Mouse (Mus musculus) left cerebral cortex, postnatal 25 days (tissue): ENCODE results near the gene Smim20. TPM values are rescaled to one million over a fixed set of nuclear protein-coding genes. Genes with fewer than 3 reads are reported as not detected.
A peak's percentile ranks its signal among the peaks of the same experiment; 100 is the strongest.

Experiments
- DNase-seq, 2 experiments: peaks; one replicate each; pipeline ENCODE4 v3.0.0; 2022; ENCODE audit warnings: low spot score in 2 of 2, mixed read lengths in 1 of 2
- intact Hi-C: fragments of 180-260 bp; cut with DNase I; formaldehyde crosslinking; loops from one replicate; pipeline ENCODE4 v1.15.1; 2025
- total RNA-seq, 2 experiments: library from RNA; stranded (reverse); gene quantifications; 2 replicates each; pipeline ENCODE4 v1.2.3; 2021

Smim20 gene
- total RNA-seq, 2 experiments from 2014 or later: 35.1 to 38.6 TPM

- no peak for DNase-seq
- intact Hi-C loops: no loop called here
Measured at GRCm38 (mm10) chr5:53301496-53301895, 34.6 kb downstream of the Smim20 start.

- no peak for DNase-seq
- intact Hi-C loops: no loop called here
Measured at GRCm38 (mm10) chr5:53302895-53303670, 36.2 kb downstream of the Smim20 start.

DNA sequence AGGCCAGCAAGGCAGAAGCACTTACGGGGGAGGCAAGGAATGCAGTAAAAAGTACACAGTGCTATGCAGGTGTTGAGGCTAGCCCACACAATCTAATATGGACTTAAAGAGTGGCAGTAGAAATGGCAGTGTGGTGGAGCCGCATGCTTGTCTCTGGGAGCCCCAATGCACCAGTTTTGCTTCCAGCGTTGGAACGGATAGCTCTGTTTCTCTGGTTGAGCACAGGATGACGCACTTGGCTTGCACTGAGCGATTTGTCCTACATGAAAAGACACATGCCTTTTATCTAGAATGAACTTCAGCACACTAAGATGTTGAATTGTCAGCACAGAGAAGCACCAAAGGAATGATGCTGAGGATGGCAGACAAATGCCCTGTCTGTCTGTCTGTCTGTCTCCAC lies 37.1 kb downstream of the Smim20 start:
- intact Hi-C loops: no loop called here
- no peak for DNase-seq

- DNase-seq: peak in 1 of 2 experiments; percentile 70
- intact Hi-C loops: no loop called here
Measured at GRCm38 (mm10) chr5:53304936-53305335, 38.1 kb downstream of the Smim20 start.

DNA sequence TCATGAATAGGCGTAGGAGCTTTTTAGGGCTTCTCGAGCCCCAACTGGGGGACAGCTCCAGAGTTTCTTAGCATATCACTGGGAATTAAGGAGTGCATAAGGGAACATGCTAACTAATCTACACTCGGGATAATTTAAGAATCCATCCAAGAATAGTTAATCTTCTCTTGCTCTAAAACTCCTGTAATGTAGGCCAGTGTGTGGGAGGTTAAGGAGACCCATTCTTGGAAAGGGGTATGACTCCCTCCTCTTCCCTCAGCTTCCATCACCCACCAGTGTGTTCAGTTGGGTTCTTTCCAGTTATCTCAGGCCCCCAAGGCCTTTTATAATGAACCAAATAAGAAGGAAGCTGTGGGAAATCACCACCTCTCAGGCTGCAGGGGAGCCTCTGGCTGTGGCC lies 40.0 kb downstream of the Smim20 start:
- peak in 1 of 2 experiments; percentile 56 for DNase-seq
- intact Hi-C loops: no loop called here

GRCm38 (mm10) chr5:53307437-53307836 lies 40.6 kb downstream of the Smim20 start:
- intact Hi-C loops: no loop called here
- DNase-seq: no peak

- intact Hi-C loops: no loop called here
- DNase-seq: no peak
Measured at GRCm38 (mm10) chr5:53314404-53315167, 47.7 kb downstream of the Smim20 start.

DNA sequence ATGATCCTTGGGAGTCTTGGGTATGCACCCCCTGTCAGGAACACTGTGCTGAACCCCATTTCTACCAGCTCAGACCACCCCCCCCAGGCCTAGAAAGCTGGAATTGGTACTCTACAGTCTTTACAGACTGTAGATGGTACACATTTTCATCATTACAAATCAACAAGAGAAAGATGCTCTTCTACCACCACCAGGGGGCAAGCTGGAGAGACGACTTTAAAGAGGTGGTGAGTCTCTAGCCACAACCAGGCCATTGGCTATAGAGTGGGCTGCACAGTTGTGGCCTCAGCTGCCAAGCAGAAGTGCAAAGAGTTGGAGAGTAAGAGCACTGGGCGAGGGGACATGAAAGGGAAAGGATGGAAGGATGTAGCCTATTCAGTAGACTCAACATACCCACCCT lies 48.9 kb downstream of the Smim20 start:
- no peak for DNase-seq
- intact Hi-C loops: no loop called here

GRCm38 (mm10) chr5:53317396-53317795 lies 50.5 kb downstream of the Smim20 start:
- intact Hi-C loops: no loop called here
- peak in 1 of 2 experiments; percentile 54 for DNase-seq

- intact Hi-C loops: no loop called here
- peak in 1 of 2 experiments; percentile 50 for DNase-seq
Measured at GRCm38 (mm10) chr5:53317885-53318466, 51.1 kb downstream of the Smim20 start.

GRCm38 (mm10) chr5:53320331-53320730 lies 53.4 kb downstream of the Smim20 start:
- no peak for DNase-seq
- intact Hi-C loops: no loop called here

DNA sequence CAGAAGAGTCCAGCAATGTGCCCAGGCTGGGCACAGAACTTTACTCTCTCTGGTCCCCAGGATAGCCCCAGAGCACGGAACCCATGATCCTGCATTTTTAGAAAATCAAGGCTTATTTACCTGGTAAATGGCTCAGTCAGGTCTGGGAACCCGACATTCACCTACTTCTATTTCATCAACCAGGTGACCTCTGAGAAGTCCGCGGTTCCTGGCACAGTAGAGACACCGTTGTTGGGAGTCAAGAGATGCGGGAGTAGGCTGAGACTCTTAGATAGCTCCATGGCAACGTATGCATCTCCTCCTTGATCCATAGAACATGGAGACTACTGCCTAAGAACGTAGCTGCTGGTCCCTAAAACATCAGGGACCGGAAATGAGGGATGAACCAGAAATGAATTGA lies 55.0 kb downstream of the Smim20 start:
- no peak for DNase-seq
- intact Hi-C loops: no loop called here

DNA sequence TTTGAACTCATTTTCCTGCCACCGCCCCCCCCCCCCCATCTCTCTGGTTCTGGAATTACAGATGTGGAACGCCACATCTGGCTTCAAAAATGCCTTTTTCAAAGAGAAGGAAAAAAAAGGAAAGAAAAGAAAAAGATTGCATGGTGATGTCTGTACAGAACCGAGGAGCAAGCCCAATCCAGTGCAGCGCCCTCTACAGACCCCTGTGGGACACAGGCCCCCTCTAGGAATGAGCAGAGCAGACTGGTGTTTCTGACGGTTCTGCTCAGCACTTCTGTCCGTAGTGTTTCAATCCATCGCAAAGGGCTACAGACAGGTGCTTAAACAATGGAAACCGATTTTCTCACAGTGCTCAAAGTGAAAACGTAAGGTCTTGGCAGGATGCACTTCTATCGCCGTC lies 55.6 kb downstream of the Smim20 start:
- intact Hi-C loops: no loop called here
- no peak for DNase-seq

DNA sequence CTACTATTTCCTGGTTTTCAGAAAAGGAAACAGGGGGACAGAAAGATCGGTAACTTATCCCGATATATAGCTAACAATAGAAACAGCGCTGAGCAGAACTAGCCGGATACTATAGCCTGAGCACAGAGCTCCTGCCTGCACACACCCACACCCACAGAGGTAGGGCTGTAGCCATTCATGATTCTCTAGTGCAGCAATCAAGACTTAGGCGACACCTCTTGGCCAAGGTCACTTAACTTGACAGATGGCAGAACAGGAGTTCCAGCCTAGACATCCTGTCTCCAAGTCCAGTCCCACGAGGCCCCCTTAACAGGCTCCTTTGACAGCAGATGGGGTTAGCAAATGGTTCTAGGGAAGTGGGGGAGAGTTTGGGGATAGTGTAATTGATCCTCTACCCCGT lies 56.2 kb downstream of the Smim20 start:
- intact Hi-C loops: no loop called here

GRCm38 (mm10) chr5:53324256-53324655 lies 57.4 kb downstream of the Smim20 start:
- DNase-seq: no peak
- intact Hi-C loops: no loop called here

More for the DNA sequence above, 56.2 kb downstream of the Smim20 start:
- DNase-seq: no peak

GRCm38 (mm10) chr5:53324791-53325190 lies 57.9 kb downstream of the Smim20 start:
- intact Hi-C loops: no loop called here
- DNase-seq: no peak

DNA sequence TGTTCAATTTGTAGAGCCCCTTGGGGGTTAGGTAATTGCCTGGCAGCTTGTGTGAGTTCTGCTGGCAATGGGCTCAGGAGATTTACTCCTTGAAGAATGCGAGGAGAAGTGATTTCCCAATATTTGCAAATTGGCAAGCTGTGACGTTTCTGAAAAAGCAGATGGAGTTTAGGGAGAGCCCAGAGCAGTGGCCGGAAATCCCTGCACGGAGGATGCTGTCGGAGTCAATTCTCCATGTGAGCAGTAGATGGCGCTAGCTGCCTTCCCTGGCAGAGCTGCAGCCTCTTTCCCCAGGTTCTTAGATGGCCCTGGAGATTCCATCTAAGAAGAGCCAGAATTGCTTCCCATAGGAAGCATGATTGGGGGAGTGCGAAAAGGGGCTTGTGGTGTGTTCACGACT lies 59.1 kb downstream of the Smim20 start:
- intact Hi-C loops: no loop called here

GRCm38 (mm10) chr5:53326491-53326890 lies 59.6 kb downstream of the Smim20 start:
- no peak for DNase-seq
- intact Hi-C loops: no loop called here

More for the DNA sequence above, 59.1 kb downstream of the Smim20 start:
- peak; percentile 79 to 86 for DNase-seq
